Mouse (Mus musculus) gastrocnemius, postnatal 14 days (tissue): Measurements from ENCODE around the gene Hist1h1c. TPM values are rescaled to one million over a fixed set of nuclear protein-coding genes. Genes with fewer than 3 reads are reported as not detected.
"Not testable (repeated sequence)": the region's sequence is repeated elsewhere in the genome, so short reads cannot be mapped to it uniquely, and the experiment has no call there.

Experiments
- DNase-seq: peaks from one replicate; pipeline ENCODE4 v3.0.0; 2021; ENCODE audit warnings: mixed read lengths
- intact Hi-C: fragments of 180-260 bp; cut with DNase I; formaldehyde crosslinking; loops from one replicate; pipeline ENCODE4 v1.15.1; 2025; ENCODE audit warnings: low total_unique reads
- total RNA-seq, 2 experiments: library from RNA; stranded (reverse); gene quantifications; 2 replicates each; pipeline ENCODE4 v1.2.3; 2021

The Hist1h1c gene
- total RNA-seq, 2 experiments from 2014 or later: 258 to 269 TPM

- intact Hi-C loops: no loop called here
- DNase-seq: no peak
Measured at GRCm38 (mm10) chr13:23709714-23710373, 28.8 kb upstream of the Hist1h1c start.

GRCm38 (mm10) chr13:23710374-23711089 is 28.1 kb upstream of the Hist1h1c start, which contains the start of gene Hfe:
Gene Hfe (minus strand): TSS chr13:23710854.
- DNase-seq: peak; percentile 43
- intact Hi-C loops: no loop called here

- intact Hi-C loops: no loop called here
- no peak for DNase-seq
Measured at GRCm38 (mm10) chr13:23716261-23717042, 22.2 kb upstream of the Hist1h1c start.

GRCm38 (mm10) chr13:23717176-23717575 is 21.4 kb upstream of the Hist1h1c start:
- DNase-seq: no peak
- intact Hi-C loops: no loop called here

GRCm38 (mm10) chr13:23717593-23718245 is 20.9 kb upstream of the Hist1h1c start:
- intact Hi-C loops, DNase-seq: not testable (repeated sequence)

- DNase-seq: no peak
- intact Hi-C loops: no loop called here
Measured at GRCm38 (mm10) chr13:23724239-23724638, 14.4 kb upstream of the Hist1h1c start.

GRCm38 (mm10) chr13:23725213-23725612 is 13.4 kb upstream of the Hist1h1c start:
- no peak for DNase-seq
- intact Hi-C loops: no loop called here

- intact Hi-C loops: no loop called here
- DNase-seq: no peak
Measured at GRCm38 (mm10) chr13:23728472-23729191, 10.0 kb upstream of the Hist1h1c start.

GRCm38 (mm10) chr13:23729192-23729525 is 9.4 kb upstream of the Hist1h1c start:
- DNase-seq: no peak
- intact Hi-C loops: no loop called here

- intact Hi-C loops: no loop called here
- no peak for DNase-seq
Measured at GRCm38 (mm10) chr13:23729706-23730105, 8.9 kb upstream of the Hist1h1c start.

GRCm38 (mm10) chr13:23730479-23730878 is 8.1 kb upstream of the Hist1h1c start:
- no peak for DNase-seq
- intact Hi-C loops: no loop called here

GRCm38 (mm10) chr13:23732156-23732804 is 6.3 kb upstream of the Hist1h1c start:
- DNase-seq: no peak
- intact Hi-C loops: loop anchor here (2.0 kb wide), 1 partner anchor 31 kb away; no protein-coding TSS in a partner anchor

GRCm38 (mm10) chr13:23737091-23737490 is 1.5 kb upstream of the Hist1h1c start:
- intact Hi-C loops: no loop called here
- DNase-seq: no peak

GRCm38 (mm10) chr13:23738041-23738440 is 567 bp upstream of the Hist1h1c start:
- DNase-seq: no peak
- intact Hi-C loops: no loop called here

GRCm38 (mm10) chr13:23739069-23739921 is 687 bp downstream of the Hist1h1c start:
- DNase-seq: peak; percentile 91
- intact Hi-C loops: no loop called here

GRCm38 (mm10) chr13:23739922-23740252 is 1.3 kb downstream of the Hist1h1c start:
- no peak for DNase-seq
- intact Hi-C loops: no loop called here

- intact Hi-C loops: no loop called here
- no peak for DNase-seq
Measured at GRCm38 (mm10) chr13:23740256-23740840, 1.7 kb downstream of the Hist1h1c start.

GRCm38 (mm10) chr13:23740910-23741309 is 2.3 kb downstream of the Hist1h1c start:
- intact Hi-C loops: no loop called here
- DNase-seq: no peak
